Mouse (Mus musculus): ENCODE measurements at regions not wholly inside any gene's neighbourhood (a gene's known extent, or its start where the extent isn't known, plus 50 kb on each side); places are given as distances from the start of the nearest gene placed in this dataset.

GRCm38 (mm10) chr6:50973815-50974214 lies 319.6 kb upstream of the Npvf start:
- DNase-seq = no peak

DNA sequence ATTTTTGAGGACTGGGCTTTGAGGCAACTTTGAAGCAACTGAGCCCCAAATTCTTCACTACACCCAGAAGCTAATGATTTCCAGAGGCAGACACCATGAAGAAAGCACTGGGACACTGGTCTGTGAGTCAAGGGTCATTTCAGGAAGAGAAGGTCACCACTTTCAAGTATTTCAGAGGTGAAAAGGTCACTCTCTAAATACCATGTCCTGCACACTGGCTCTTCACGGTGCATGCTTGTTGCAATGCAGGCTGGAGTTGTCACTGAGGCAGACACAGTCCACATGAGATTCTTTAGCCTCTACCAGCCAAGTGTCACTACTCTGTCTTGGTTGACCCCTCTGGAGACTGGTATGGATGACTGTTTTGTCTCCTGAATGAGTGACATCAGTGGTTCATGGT lies 320.7 kb upstream of the Npvf start:
- DNase-seq = no peak

DNA sequence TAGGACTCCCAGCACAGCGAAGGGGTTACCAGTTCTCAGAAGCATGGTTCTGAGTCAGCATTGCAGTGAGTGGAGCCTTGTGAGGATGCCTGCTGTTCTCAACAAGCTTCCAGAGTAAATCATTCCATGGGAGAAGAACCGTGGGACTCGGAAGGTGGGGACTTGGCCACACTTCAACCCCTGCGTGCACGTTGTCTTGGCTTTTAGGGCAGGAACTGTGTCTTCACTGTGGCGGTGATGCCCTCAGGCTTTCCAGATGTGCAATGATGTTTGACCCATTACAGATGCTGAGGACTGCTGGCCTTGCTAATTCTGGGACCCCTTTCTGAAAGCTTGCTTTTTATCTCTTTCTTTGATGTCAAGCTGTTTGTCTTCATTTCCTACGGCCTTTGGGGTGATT lies 322.7 kb upstream of the Npvf start:
- DNase-seq = no peak

GRCm38 (mm10) chr6:50977381-50977780 lies 323.1 kb upstream of the Npvf start:
- DNase-seq = no peak

DNA sequence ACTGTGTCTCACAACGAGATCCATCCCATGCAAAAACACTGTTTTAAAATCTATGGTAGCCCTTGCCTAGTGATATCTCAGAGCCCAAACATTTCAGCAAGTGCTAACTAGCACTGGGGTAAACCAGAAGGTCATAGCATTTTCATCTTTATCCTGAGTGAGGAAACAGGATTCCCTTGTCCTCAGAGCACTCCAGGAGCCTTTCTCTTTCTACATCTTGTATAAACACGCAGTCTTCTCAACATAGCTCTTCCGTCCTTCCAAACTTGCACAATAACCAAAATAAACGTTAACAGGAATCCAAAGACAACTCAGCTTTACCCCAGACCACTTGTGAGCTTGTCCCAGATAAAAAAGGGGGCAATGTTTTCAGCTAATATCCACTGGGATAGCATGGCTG lies 323.8 kb upstream of the Npvf start:
- DNase-seq = no peak

DNA sequence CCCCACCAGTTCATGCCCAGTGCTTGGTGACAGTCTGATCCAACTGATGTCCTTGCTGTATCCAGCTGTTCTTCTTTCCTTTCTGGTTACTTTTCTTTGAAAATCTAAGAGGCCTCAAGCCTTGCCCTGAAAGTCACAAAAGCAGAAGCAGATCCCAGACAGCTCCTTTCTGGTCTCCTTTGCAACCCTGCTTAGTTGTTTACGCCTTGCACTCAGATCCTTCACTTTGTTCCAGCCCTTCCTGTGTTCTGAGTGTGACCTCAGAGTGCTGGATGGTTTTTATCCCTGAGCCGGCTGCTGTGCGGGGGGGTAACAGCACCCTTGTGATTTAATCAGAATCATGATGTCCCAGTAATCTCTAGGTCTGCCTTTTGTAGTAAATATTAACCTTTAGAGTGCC lies 324.3 kb upstream of the Npvf start:
- DNase-seq = no peak

- no peak for DNase-seq
Observed at GRCm38 (mm10) chr6:50979764-50980163, 325.5 kb upstream of the Npvf start.

- DNase-seq = no peak
Observed at GRCm38 (mm10) chr6:50980311-50980710, 326.1 kb upstream of the Npvf start.

DNA sequence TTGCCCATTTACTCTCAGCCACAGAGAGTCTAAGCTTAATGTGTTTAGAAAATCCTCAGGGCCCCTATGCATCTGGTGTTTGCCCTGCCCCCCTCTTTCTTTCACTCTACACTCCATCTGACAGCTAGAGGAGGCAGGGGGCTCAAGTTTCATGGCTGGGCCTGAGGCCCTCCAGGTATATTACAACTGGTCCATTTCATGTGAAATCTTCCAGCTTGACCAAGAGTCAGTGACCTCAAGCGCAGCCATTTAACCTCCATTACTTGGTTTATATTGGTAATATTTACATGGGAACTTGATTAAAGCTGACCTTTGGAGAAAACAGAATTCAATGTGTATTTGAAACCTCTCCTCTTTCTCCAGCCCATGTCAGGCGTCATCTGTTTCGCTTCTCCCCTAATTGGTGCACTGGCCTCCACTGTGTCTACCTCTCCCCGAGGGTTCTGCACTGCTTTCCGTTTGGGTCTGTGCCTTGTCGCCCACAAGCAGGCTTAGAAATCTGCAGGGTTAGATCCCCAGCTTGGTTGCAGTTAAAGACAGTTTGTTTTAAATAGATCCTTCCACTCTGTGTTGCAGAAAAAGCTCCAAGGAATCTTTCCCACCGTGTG lies 327.6 kb upstream of the Npvf start:
- no peak for DNase-seq

- DNase-seq = no peak
Observed at GRCm38 (mm10) chr6:50982856-50983255, 328.6 kb upstream of the Npvf start.

- DNase-seq = no peak
Observed at GRCm38 (mm10) chr6:50983511-50984099, 329.4 kb upstream of the Npvf start.

- DNase-seq = no peak
Observed at GRCm38 (mm10) chr6:50984157-50984905, 330.1 kb upstream of the Npvf start.

DNA sequence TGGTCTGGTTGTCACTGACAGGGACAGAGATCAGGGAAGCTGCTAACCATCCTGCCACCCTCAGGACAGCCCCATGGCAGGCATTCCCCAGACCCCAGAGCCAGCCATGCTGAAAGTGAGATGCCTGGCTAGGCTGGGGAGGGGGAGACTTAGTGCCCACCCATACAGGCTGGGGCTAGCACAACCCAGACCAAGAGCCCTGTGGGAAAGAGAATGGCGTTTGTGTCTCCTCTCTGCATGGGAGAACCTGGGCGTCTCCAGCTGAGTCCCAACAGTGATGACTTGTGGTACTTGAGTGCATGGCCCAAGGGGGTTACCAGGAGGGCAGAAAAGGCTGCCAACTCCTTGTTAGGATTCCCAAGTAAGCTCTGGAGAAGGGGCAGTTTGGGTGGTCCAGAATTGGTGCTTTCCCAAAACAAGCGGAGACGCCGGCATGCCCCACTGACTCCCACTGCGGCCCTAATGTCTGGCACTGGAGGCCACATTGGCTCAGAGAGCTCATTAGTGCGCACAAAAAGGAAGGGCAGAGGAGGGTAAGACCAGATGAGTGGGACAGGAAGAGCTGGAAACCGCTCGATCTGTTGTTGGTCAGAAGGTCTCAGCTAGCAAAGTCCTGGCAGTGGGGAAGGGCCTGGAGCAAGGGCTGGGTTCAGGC lies 332.2 kb upstream of the Npvf start:
- no peak for DNase-seq

DNA sequence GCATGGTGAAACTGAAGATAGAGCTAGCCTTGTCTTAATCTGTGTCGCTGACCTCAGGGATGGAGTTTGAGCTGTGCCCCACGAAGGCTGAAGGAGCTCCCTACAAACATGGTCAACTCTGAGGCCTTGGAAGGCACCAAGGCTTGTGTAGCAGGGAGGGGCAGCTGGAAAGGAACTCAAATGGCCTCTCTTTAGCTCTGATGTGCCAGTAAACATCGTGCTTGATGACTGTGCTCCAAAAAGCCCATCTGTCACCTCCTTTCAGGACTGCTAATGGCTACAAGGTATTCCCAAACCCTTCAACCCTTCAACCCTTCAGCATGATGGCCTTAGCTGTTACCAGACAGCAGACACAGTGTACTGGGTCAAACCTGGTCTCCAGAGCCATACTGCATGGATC lies 334.3 kb upstream of the Npvf start:
- no peak for DNase-seq

DNA sequence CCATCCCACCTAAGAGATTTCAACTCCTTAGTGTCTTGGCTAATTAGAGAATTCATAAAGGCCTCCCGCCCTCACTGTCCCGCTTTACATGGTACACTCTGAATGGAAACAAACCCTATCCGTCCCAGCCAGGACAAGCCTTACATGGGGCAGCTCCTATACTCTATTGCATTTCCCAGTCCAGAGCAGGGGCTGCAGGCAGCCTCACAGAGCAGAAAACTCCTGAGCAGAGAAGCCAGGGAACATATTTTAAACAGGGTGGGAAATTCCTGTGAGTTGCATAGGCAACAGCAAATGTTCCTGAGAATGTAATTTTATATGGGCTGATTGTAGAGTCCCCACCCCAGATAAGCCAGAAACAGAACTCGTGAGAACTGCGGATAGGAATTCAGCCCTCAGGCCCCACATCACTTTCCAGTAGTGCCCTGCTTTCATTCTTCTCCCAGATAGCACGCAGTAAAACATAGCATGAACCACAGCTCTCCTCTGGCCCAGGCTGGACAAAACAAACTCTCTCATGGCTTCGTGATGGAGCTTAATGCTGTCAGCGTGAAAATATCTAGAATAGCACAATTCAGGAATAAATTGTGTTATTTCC lies 337.4 kb upstream of the Npvf start:
- no peak for DNase-seq

- DNase-seq = no peak
Observed at GRCm38 (mm10) chr6:50993952-50994351, 339.7 kb upstream of the Npvf start.

- DNase-seq = no peak
Observed at GRCm38 (mm10) chr6:51002713-51003112, 348.5 kb upstream of the Npvf start.

DNA sequence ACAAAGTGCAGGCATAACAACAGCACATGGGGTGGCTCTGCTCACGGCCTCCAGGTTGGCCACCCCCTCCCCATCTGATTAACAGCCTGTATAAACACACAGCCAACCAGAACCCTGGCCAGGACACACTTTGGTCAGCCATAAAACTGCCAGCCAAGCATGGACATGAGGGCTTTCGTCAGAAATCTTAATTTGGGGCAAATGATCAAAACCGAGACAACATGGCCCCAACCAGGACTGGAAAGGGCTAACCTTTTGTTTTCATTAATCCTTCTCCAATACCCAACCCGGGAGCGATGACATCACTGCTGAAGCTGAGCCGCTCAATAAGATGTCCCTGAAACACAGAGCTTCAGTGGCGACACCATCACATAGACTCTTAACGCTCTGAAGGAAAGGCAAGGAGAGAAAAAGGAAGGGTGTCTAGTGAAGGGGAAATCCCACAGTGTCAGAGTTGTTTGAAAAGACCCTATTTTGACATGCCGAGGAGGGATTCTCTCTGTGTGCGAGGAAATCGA lies 351.9 kb upstream of the Npvf start:
- DNase-seq = no peak

- DNase-seq = no peak
Observed at GRCm38 (mm10) chr6:51009526-51010340, 355.5 kb upstream of the Npvf start.

DNA sequence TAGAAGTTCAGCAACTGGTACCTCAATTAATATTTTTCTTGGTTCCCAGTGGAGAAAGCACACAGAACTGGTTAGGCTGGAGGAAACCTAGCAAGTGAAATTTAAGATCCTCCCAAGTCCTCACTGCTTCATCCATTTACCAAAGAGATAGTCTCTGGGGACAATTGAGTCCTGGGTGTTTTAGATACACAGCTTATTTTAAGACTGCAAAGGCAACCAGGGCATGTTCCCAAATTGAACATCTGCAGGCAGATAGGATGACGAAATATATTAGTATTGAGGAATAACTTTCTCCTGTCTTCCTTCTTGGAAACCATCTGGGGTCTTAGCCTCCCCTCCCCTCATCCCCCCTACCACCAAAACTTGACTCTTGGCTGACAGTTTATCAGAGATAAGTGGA lies 356.3 kb upstream of the Npvf start:
- DNase-seq = no peak

DNA sequence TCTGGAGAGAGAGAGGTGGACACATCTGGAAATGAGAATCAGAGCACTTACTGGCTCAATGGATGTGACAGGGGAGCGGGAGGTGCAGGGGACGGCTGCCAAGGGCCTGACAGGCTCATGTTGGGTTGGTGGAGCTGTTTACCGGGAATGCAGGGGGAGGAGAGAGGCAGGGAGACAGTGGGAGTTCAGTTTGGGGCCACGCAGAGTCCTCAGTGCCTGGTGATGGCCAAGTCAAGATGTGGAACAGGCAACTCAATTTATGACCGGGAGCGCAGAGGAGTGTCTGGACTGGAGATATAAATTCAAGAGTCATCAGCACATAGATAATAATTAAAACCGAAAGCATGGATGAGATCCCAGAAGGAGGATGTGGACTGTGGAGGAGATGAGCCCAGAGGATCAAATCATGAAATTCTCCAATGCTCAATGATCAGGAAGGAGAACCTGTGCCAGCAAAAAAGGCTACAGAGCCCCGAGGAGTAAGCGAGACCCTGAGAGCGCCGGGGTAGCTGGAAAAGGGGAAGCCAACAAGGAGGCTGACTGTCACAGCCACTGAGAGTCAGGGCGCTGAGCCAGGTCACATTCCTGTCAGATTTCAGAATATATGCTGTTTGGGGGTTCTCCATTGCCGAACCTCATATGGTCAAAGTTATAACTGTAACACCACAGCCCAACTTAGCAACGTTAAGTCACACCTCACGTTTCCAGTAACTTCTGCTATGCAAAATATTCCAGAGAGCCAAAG lies 358.0 kb upstream of the Npvf start:
- DNase-seq = no peak

DNA sequence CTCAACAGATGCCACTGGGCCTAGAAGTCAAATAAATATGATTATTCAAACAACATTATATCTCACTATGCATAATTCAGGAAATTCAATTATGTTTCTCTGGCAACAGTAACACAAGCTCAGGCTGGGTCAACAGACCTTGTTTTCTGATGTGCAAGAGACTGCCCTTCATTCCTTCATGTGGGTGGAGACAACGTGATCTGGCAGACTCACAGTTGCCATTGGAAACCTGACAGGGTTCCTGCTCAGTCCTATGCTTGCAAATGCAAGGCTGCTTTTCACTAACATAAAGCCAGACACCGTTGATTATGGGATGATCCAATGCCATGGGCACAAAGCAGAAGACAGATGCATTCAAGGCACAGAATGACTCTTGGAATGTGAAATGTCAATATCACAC lies 361.5 kb upstream of the Npvf start:
- DNase-seq = no peak
